Mouse (Mus musculus) heart, embryonic 11.5 days (tissue): ENCODE measurements at regions not wholly inside any gene's neighbourhood (a gene's known extent, or its start where the extent isn't known, plus 50 kb on each side); places are given as distances from the start of the nearest gene placed in this dataset.

Experiments
- ATAC-seq: fragments of 200-750 bp; cut with Nextera tagmentation; replicated peaks from 2 replicates; pipeline ENCODE4 v1.8.0; 2017; ENCODE audit warnings: moderate library complexity; ENCODE audit not compliant: insufficient number of reproducible peaks, low FRiP score, low TSS enrichment
- H3K27ac ChIP-seq: fragments of 300-500 bp; sonication (generic); 2 replicates; pipeline ENCODE4 v1.5.1; 2014; ENCODE audit warnings: mild to moderate bottlenecking, low read depth, low read length
- H3K27me3 ChIP-seq: fragments of 300-500 bp; sonication (generic); 2 replicates; pipeline ENCODE4 v1.6.1; 2014; ENCODE audit warnings: mild to moderate bottlenecking, low read length, mixed read lengths; ENCODE audit not compliant: control insufficient read depth, insufficient read depth
- H3K36me3 ChIP-seq: fragments of 300-500 bp; sonication (generic); 2 replicates; pipeline ENCODE4 v1.6.1; 2014; ENCODE audit warnings: mild to moderate bottlenecking, low read length, moderate library complexity, mixed read lengths; ENCODE audit not compliant: control insufficient read depth, insufficient read depth
- H3K4me1 ChIP-seq: fragments of 300-500 bp; sonication (generic); 2 replicates; pipeline ENCODE4 v1.6.1; 2014; ENCODE audit warnings: low read length; ENCODE audit not compliant: control insufficient read depth, insufficient read depth
- H3K4me2 ChIP-seq: fragments of 300-500 bp; sonication (generic); 2 replicates; pipeline ENCODE4 v1.6.1; 2014; ENCODE audit warnings: mild to moderate bottlenecking, moderate library complexity
- H3K4me3 ChIP-seq: fragments of 300-500 bp; sonication (generic); 2 replicates; pipeline ENCODE4 v1.5.1; 2014; ENCODE audit warnings: low read depth, low read length
- H3K9ac ChIP-seq: fragments of 300-500 bp; sonication (generic); 2 replicates; pipeline ENCODE4 v1.6.1; 2014; ENCODE audit warnings: mild to moderate bottlenecking, low read depth, low read length, moderate library complexity
- H3K9me3 ChIP-seq: fragments of 300-500 bp; sonication (generic); replicated peaks from 2 replicates; pipeline ENCODE4 v1.6.1; 2016; ENCODE audit warnings: low read length; ENCODE audit not compliant: control insufficient read depth
- WGBS: fragments of 180-500 bp; shearing (Covaris S2); extraction: QIAGEN DNeasy Blood & Tissue Kit; methylation state at CpG from one replicate; pipeline ENCODE4 v1.1.7; 2014; ENCODE audit not compliant: insufficient replicate concordance; 5-methylcytosine and 5-hydroxymethylcytosine counted together

GRCm38 (mm10) chr15:61446053-61446840, 523.4 kb upstream of the A1bg start:
- no peak for ATAC-seq
- Histone ChIP-seq H3K4me2 (no peak overlapping the region), H3K4me3 (no peak overlapping the region), H3K9me3 (no peaks in the 10 kb centered on the region), H3K36me3 (no peaks in the 10 kb centered on the region), H3K9ac (no peak overlapping the region), H3K27me3 (no peaks in the 10 kb centered on the region), H3K27ac (no peak overlapping the region), H3K4me1 (no peaks in the 10 kb centered on the region)
- WGBS, result 77% methylated on average over 4 of the region's 4 CpGs

DNA sequence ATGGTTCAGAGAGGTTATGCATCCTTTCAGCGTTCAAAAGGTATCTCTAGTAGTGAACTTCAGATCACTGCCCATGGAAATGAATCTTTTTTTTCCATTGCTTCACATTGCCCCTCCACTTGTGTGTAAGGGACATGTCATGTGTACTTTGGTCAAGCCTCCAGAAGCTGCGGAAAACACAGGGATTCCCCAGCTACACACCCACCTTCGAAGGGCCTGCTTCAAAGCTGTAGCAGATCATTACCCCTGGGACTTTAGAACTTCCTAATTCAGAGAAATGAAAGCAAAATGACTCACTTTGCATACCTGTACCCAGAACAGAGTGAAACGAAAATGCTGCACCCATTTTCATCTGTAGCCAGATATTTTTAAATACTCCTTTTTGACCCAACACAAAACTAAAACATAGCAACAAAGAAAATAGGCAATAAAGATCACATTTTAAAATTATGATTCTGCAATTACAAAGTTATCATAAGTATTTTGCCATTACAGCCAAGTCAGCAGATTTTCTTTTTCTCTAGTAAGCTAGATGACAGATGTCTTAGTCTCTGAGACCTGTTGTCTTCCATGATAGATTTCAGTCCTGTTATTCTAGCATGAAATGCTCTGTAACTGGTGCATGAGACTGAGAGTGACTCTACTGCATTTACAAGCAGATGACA, 519.1 kb upstream of the A1bg start:
- 70% methylated on average over 4 of the region's 4 CpGs for WGBS
- H3K4me1 ChIP-seq, result no peaks in the 10 kb centered on the region
- H3K9ac ChIP-seq, result no peak overlapping the region
- H3K27ac ChIP-seq, result no peak overlapping the region
- no peaks in the 10 kb centered on the region for H3K27me3 ChIP-seq
- no peak overlapping the region for H3K4me2 ChIP-seq
- ATAC-seq, result no peak
- H3K4me3 ChIP-seq, result no peak overlapping the region
- no peaks in the 10 kb centered on the region for H3K36me3 ChIP-seq
- H3K9me3 ChIP-seq, result no peaks in the 10 kb centered on the region

DNA sequence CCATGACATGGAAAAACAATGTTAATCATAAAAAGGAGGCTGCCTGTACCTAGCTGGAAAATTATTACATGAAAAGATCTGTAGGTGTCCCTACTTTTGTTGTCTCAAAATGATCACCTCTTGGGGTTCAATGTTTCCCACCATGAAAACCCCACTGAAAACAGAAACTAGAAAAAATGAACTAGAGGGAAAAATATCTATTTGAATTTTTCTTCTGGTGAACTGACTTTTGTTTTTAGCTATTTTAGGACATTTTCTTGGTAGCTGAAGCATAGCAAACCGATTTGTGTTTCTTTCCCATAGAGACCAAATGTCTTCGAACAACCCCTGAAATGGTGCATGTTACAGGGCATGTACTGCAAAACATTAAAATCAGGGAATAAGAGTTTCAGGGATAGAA, 518.2 kb upstream of the A1bg start:
- H3K27ac ChIP-seq, result no peak overlapping the region
- no peaks in the 10 kb centered on the region for H3K36me3 ChIP-seq
- H3K9ac ChIP-seq, result no peak overlapping the region
- no peaks in the 10 kb centered on the region for H3K27me3 ChIP-seq
- H3K9me3 ChIP-seq, result no peaks in the 10 kb centered on the region
- H3K4me2 ChIP-seq, result no peak overlapping the region
- no peak overlapping the region for H3K4me3 ChIP-seq
- no peak for ATAC-seq
- no peaks in the 10 kb centered on the region for H3K4me1 ChIP-seq
- WGBS, result 87% methylated on average over 2 of the region's 2 CpGs

- ATAC-seq, result no peak
- no peaks in the 10 kb centered on the region for H3K4me1 ChIP-seq
- H3K4me2 ChIP-seq, result no peak overlapping the region
- no peaks in the 10 kb centered on the region for H3K27me3 ChIP-seq
- no peak overlapping the region for H3K4me3 ChIP-seq
- no peaks in the 10 kb centered on the region for H3K9me3 ChIP-seq
- 55% methylated on average over 2 of the region's 2 CpGs for WGBS
- H3K9ac ChIP-seq, result no peak overlapping the region
- H3K36me3 ChIP-seq, result no peaks in the 10 kb centered on the region
- H3K27ac ChIP-seq, result no peak overlapping the region
Observed at GRCm38 (mm10) chr15:61440284-61440683, 517.5 kb upstream of the A1bg start.

DNA sequence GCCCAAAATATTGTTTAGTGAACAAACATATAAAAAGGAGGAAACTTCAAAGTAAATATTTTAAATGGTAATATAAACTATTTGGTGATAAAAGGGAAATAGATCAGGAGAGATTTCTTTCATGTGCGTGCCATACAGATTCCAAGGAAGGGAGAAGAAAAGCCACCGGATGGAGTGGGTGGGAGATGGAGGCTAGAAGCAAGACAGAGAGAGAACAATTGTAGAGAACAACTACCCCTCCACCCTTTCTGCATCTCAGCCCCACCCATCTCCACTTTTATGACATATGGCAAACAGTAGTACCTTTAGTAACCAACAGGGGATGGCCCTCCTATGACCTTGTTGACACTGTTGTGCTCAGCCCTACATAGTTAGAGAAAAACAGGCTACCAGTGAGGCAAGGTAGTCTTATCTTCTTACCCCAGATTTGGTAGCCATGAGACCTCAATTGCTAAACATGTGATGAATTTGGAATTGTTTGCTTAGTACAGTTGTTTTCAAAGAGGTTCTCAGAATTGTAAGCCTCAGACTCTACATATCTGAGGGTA, 516.9 kb upstream of the A1bg start:
- 78% methylated on average over 2 of the region's 2 CpGs for WGBS
- H3K4me1 ChIP-seq, result no peaks in the 10 kb centered on the region
- no peak for ATAC-seq

GRCm38 (mm10) chr15:61428818-61429415, 506.1 kb upstream of the A1bg start:
- Histone ChIP-seq H3K9ac (no peak overlapping the region), H3K4me3 (no peak overlapping the region), H3K27ac (no peak overlapping the region), H3K36me3 (no peaks in the 10 kb centered on the region), H3K4me2 (no peak overlapping the region), H3K4me1 (no peaks in the 10 kb centered on the region), H3K27me3 (no peaks in the 10 kb centered on the region), H3K9me3 (no peaks in the 10 kb centered on the region)
- ATAC-seq, result no peak
- 83% methylated on average over 2 of the region's 2 CpGs for WGBS

More for the DNA sequence above, 516.9 kb upstream of the A1bg start:
- H3K27ac ChIP-seq, result no peak overlapping the region
- H3K36me3 ChIP-seq, result no peaks in the 10 kb centered on the region
- no peak overlapping the region for H3K9ac ChIP-seq
- H3K27me3 ChIP-seq, result no peaks in the 10 kb centered on the region
- H3K4me3 ChIP-seq, result no peak overlapping the region
- H3K9me3 ChIP-seq, result no peaks in the 10 kb centered on the region
- H3K4me2 ChIP-seq, result no peak overlapping the region

GRCm38 (mm10) chr15:61422989-61423388, 500.2 kb upstream of the A1bg start:
- 71% methylated on average over 5 of the region's 5 CpGs for WGBS
- ATAC-seq, result no peak
- Histone ChIP-seq H3K27ac (no peak overlapping the region), H3K9me3 (no peaks in the 10 kb centered on the region), H3K4me1 (no peaks in the 10 kb centered on the region), H3K4me3 (no peak overlapping the region), H3K4me2 (no peak overlapping the region), H3K36me3 (no peaks in the 10 kb centered on the region), H3K27me3 (no peaks in the 10 kb centered on the region), H3K9ac (no peak overlapping the region)

DNA sequence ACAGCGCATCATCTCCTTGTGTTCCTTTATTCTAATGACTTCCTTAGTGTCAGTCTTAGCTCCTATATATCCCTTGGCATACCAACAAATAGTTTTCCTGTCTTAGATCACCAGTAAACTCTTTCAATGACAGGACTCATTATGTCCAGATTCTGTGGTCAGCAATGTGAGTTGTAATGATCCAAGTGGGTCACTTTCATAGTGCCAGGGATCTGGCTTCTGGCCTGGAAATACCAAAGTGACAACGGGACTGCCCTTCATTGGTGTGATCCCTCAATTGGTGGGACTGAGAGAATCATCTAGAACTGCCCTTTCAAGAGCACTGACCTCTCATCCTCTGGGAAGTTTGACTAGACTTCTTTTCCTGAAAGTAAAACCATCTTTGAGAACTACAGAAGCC, 494.7 kb upstream of the A1bg start:
- Histone ChIP-seq H3K9ac (no peak overlapping the region), H3K9me3 (no peaks in the 10 kb centered on the region), H3K36me3 (no peaks in the 10 kb centered on the region), H3K4me2 (no peak overlapping the region), H3K27ac (no peak overlapping the region), H3K4me1 (no peaks in the 10 kb centered on the region), H3K27me3 (no peaks in the 10 kb centered on the region), H3K4me3 (no peak overlapping the region)
- WGBS, result 79% methylated on average over 2 of the region's 2 CpGs
- no peak for ATAC-seq
